Mouse (Mus musculus) erythroblast, embryonic 14.5 days (primary cell): ENCODE measurements around the gene Cisd2.

Experiments
- GATA1 ChIP-seq: IDR thresholded peaks from 2 replicates; pipeline ENCODE4 v1.6.1; 2012; ENCODE audit warnings: low read length, inconsistent platforms, mixed read lengths
- TAL1 ChIP-seq: IDR thresholded peaks from 3 replicates; pipeline ENCODE4 v1.6.1; 2012; ENCODE audit warnings: low read length, inconsistent platforms, mixed read lengths

DNA sequence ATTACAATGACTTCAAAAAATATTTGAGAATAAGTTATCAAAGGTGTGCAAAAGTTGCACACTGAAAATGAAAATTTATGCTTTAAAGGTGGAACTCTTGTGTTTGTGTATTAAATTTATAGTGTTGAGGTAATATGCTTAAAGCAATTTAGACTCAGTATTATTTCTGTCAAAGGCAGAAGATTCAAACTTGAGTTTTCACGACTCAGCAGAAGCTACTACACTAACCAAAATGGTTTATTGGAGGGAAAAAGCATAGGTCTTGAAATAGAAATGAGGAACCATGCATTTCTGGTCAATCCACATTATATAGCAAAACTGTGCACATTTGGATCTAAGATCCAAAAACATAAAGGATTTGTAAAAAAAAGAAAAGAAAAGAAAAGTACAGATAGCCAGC is 47.1 kb upstream of the Cisd2 start:
- no peak for TF ChIP-seq TAL1
- no peak for TF ChIP-seq GATA1
